Mouse (Mus musculus): ENCODE measurements around the gene Soat2. TPM values are rescaled to one million over a fixed set of nuclear protein-coding genes. Genes with fewer than 3 reads are reported as not detected.

Gene Soat2
- polyA plus RNA-seq, 1 experiment from 2014 or later, result 0.13 TPM

DNA sequence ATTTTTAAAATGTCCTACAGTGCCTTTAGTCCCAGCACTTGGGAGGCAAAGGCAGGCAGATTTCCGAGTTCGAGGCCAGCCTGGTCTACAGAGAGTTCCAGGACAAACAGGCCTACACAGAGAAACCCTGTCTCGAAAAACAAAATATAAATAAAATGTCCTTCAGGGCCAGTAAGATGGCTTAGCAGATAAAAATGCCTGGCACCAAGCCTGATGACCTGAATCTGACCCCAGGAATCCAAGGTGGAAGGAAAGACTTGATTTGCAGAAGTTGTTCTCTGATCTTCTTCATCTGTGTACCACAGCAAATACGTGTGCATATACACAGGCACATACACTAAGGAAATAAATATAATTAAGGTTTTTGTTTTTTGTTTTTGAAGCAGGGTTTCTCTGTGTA lies 45.0 kb downstream of the Soat2 start:
- ATAC-seq (no peak), DNase-seq (ENCODE audit: low read depth, low spot score) (no peak)
- POLR2A ChIA-PET, result no interaction called here
- H3K27me3 ChIP-seq, result no peaks in the 10 kb centered on the region
- no peak for TF ChIP-seq CTCF (IDR thresholded peaks at IDR 0.05)
- in situ Hi-C loops (cut with MboI; ENCODE audit: low pct_unique_long_range_greater_than_20kb), result no loop called here
- CTCF ChIA-PET, result no interaction called here

DNA sequence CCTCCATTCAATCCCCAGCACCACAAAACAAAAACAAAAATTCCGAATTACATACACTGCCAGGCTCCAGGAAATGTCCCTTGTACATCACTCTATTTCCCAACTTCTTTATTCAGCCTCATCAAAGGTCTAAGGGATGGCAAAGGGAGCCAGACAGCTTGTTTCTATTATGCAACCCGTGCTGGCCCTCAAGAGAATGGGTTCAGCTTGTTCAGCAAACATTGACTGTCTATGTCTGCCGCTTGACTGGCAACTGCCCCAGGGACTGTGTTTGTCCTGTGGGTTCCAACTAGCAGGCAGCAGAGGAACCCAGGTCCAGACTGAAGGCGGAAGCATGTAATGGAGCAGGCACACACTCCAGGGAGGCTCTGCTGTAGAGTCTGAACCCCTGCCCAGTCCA lies 48.5 kb downstream of the Soat2 start:
- ATAC-seq (no peak), DNase-seq (ENCODE audit: low read depth, low spot score) (no peak)
- POLR2A ChIA-PET, result interaction anchor here (0.6 kb wide), 1 partner anchor 13 kb away, joined by 3 read pairs; no protein-coding TSS in a partner anchor
- CTCF ChIA-PET, result interaction anchor here (1.3 kb wide), 1 partner anchor 26 kb away, joined by 3 read pairs; no protein-coding TSS in a partner anchor
- no peaks in the 10 kb centered on the region for H3K27me3 ChIP-seq
- in situ Hi-C loops (cut with MboI; ENCODE audit: low pct_unique_long_range_greater_than_20kb), result no loop called here
- TF ChIP-seq CTCF (IDR thresholded peaks at IDR 0.05), result no peak

DNA sequence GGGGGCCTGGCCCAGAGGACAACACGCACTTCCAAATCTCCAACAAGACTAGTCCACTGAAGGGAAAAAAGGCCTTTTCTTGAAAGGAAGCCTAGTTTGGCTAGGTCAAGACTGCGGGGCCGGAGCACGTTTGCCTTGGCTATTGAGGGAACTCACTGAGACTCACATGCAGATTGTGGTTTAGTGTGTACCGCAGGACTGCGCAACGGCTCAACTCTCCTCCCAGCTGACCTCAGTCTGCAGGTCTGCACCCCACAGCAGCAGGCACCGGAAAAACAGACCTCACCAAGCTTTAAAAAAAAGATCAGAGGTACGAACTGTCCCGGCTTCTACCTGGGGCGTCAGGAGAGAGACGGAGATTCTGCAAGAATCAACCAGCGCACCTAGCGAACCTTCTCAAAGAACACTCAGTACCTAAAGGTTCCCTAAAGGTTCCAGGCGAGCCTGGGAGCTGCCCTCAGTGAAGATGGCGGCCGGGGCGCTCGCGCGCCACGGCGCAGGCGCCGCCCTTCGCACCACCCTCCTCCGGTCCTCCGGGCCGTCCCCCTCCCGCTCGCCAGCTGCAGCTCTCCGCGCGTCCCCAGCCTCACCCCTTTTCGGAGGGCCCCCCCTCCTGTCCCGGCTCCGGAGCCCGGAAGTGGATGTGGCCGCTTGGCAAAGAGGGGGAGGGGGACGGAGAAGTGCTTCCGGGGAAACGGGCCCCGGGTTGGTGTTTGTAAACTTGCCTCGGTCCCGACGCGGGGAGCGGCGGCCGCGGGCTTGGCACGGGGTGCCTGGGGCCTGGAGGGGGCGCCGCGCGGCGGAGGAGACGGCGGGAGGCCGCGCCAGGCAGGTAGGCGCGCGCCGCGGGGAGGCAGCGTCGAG lies 52.9 kb downstream of the Soat2 start, which contains the start of gene Zfp740:
Gene Zfp740 (plus strand): TSS at position 279 of the 864 bp plus-strand sequence.
- no peak for TF ChIP-seq CTCF (IDR thresholded peaks at IDR 0.05)

DNA sequence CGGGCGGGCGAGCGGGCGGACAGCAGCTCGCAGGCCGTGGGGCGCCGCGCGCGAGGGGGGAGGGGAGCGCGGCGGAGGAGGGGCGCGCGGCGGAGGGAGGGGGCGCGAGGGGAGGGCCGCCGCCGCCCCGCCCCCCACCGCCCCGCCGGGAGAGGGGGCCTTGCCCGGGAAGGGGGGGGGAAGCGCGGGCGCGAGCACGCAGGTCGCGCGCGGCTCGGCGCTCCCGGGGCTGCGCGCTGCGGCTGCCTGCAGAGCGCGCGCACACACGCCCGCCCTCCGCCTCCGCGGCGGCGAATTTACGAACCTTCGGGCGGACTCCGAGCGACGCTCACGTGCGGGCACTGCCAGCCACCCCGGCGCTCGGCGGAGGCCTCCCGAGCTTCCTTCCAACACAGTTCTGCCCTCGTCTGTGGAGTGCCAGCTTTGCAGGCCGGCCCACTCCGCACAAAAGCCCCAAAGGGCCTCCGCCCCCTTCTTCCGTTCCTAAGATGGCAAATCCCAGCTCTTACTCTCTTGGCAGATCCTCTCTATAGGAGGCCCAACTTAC lies 53.6 kb downstream of the Soat2 start:
- H3K27me3 ChIP-seq, result no peaks in the 10 kb centered on the region
- in situ Hi-C loops (cut with MboI; ENCODE audit: low pct_unique_long_range_greater_than_20kb), result no loop called here
- POLR2A ChIA-PET, result interaction anchor here (0.8 to 2.1 kb wide), 6 partner anchors 11 to 55 kb away, joined by 3 to 14 read pairs (median 4); no protein-coding TSS in a partner anchor
- CTCF ChIA-PET, result interaction anchor here (1.1 to 11.5 kb wide), 4 partner anchors 21 to 42 kb away, joined by 3 to 59 read pairs (median 8); no protein-coding TSS in a partner anchor
- DNase-seq (ENCODE audit: low read depth, low spot score) (no peak), ATAC-seq (peak; percentile 58)
- TF ChIP-seq CTCF (IDR thresholded peaks at IDR 0.05), result no peak

More for the DNA sequence above, 52.9 kb downstream of the Soat2 start, which contains the start of gene Zfp740:
- in situ Hi-C loops (cut with MboI; ENCODE audit: low pct_unique_long_range_greater_than_20kb), result no loop called here
- ChIA-PET POLR2A (interaction anchor here (0.8 to 2.1 kb wide), 4 partner anchors 10 to 48 kb away, joined by 3 to 14 read pairs (median 4); no protein-coding TSS in a partner anchor), CTCF (interaction anchor here (2.6 to 11.5 kb wide), 2 partner anchors 22 to 26 kb away, joined by 9 to 59 read pairs; no protein-coding TSS in a partner anchor)
- DNase-seq (ENCODE audit: low read depth, low spot score) (peak; percentile 83), ATAC-seq (peak; percentile 52)
- no peaks in the 10 kb centered on the region for H3K27me3 ChIP-seq

DNA sequence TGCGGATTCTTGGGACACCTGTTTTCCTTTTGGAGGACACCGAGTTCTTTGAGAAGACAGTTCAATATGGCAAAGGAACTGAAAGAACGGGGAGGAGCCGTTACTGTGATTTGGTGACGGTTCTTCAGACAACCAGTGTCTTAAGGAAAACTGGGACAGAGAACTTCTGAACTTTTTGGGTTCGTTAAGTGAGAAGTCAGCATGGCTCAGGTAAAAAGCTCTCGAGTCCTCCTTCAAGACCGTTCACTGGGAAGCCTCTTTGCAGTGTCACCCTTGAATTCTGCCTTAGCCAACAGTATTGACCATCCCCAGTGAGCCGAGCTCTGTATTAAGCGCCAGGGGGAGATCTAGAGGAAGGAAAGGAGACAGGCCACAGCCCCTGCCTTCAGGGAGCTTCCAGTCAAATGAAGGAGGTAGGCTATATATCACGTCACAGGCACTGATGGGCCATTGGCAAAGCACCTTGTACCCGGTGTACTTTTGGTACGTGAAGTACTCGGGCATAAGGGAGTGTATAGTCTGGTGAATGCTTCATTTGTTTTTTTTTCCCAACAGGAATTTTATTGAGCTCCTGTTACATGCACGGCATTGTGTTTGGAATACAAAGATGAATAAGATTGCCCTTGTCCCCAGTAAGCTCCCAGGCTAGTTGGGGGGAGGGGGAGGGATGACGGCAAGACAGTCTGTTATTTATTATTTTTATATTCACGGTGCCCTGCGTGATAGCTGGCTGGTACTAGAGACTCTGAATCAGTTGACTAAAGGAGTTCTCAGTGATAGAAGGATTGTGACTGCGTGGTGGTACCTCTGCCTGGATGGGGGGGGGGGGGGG lies 54.6 kb downstream of the Soat2 start, which contains the start of gene Csad:
Gene Csad (minus strand): TSS at position 51 of the 832 bp plus-strand sequence.
- ChIA-PET CTCF (interaction anchor here (1.1 to 11.5 kb wide), 4 partner anchors 20 to 41 kb away, joined by 3 to 59 read pairs (median 8); no protein-coding TSS in a partner anchor), POLR2A (interaction anchor here (0.7 to 2.1 kb wide), 6 partner anchors 8 to 54 kb away, joined by 3 to 14 read pairs (median 4); no protein-coding TSS in a partner anchor)
- no peak for TF ChIP-seq CTCF (IDR thresholded peaks at IDR 0.05)
- in situ Hi-C loops (cut with MboI; ENCODE audit: low pct_unique_long_range_greater_than_20kb), result no loop called here
- no peaks in the 10 kb centered on the region for H3K27me3 ChIP-seq
- ATAC-seq (no peak), DNase-seq (ENCODE audit: low read depth, low spot score) (no peak)

DNA sequence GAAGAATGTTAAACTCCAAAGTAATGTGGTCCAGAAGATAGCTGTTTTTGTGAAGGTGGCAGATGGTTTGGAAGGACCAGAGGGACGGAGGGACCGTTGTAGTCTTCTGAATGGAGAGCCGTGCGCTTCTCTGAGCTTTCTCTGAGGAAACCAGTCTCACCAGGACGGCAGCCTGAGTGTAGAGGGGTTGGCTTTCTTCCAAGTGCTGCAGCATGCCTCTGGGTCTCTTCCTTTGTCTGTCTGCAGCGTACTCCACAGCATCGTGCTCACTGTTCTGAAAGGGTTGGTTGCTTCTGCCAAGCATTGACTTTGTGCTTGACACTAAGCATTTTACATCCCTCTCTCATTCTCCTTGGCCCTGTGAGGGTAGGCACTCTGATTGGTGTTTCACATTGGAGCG lies 55.5 kb downstream of the Soat2 start:
- in situ Hi-C loops (cut with MboI; ENCODE audit: low pct_unique_long_range_greater_than_20kb), result no loop called here
- ChIA-PET CTCF (interaction anchor here (1.0 to 11.5 kb wide), 4 partner anchors 11 to 28 kb away, joined by 3 to 59 read pairs (median 8); no protein-coding TSS in a partner anchor), POLR2A (no interaction called here)
- no peak for DNase-seq (ENCODE audit: low read depth, low spot score)
- ATAC-seq, result no peak
- no peak for TF ChIP-seq CTCF (IDR thresholded peaks at IDR 0.05)
- H3K27me3 ChIP-seq, result no peaks in the 10 kb centered on the region

DNA sequence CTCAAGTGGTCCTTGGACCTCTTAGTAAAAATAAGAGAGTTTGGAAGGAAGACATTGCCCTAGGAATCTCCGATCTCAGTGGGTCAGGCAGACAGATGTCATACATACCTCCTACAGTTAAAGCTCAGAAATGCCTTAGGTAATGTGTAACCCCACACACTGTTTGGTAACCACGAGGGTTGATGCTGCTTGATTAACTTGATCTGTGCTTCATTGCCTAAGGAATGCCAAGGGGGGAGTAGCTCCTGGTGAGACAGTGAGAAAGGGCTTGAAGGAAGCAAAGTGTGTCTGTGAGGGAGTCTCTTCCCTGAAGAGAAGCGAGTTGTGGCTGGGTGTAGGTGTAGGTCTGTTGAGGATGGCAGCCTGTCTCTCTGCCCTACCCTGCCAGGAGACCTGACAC lies 57.0 kb downstream of the Soat2 start:
- CTCF ChIA-PET, result interaction anchor here (0.9 to 11.5 kb wide), 5 partner anchors 15 to 40 kb away, joined by 3 to 59 read pairs (median 3); no protein-coding TSS in a partner anchor
- ATAC-seq, result peak; percentile 59
- no peaks in the 10 kb centered on the region for H3K27me3 ChIP-seq
- POLR2A ChIA-PET, result interaction anchor here (0.9 to 1.1 kb wide), 3 partner anchors 14 to 96 kb away, joined by 4 to 5 read pairs (median 4); no protein-coding TSS in a partner anchor
- in situ Hi-C loops (cut with MboI; ENCODE audit: low pct_unique_long_range_greater_than_20kb), result no loop called here
- DNase-seq (ENCODE audit: low read depth, low spot score), result no peak
- TF ChIP-seq CTCF (IDR thresholded peaks at IDR 0.05), result no peak

DNA sequence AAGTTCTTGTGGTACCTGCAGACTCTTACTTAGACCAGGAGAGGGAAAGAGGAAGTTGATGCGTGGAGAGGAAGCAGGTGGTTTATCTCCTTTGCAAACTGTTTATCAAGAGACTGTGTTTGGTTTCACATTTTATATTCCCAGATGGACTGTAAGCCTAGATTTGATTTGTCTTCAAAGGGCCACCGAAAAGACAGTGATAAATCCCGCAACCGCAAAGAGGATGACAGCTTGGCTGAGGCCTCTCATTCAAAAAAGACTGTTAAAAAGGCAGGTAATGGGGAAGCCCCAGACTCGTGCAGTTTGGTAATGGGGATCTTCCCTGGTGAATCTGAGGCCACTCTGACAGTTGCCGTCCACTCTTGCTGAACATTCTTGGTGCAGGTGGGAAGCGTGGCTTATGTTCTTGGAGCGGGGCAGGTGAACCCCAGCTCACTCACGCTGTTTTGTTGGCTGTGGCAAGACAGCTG lies 57.8 kb downstream of the Soat2 start:
- TF ChIP-seq CTCF (IDR thresholded peaks at IDR 0.05), result no peak
- POLR2A ChIA-PET, result interaction anchor here (0.9 kb wide), 1 partner anchor 96 kb away, joined by 4 read pairs; no protein-coding TSS in a partner anchor
- no peaks in the 10 kb centered on the region for H3K27me3 ChIP-seq
- ATAC-seq (no peak), DNase-seq (ENCODE audit: low read depth, low spot score) (no peak)
- in situ Hi-C loops (cut with MboI; ENCODE audit: low pct_unique_long_range_greater_than_20kb), result no loop called here
- CTCF ChIA-PET, result interaction anchor here (11.5 kb wide), 1 partner anchor 17 kb away, joined by 59 read pairs; no protein-coding TSS in a partner anchor

DNA sequence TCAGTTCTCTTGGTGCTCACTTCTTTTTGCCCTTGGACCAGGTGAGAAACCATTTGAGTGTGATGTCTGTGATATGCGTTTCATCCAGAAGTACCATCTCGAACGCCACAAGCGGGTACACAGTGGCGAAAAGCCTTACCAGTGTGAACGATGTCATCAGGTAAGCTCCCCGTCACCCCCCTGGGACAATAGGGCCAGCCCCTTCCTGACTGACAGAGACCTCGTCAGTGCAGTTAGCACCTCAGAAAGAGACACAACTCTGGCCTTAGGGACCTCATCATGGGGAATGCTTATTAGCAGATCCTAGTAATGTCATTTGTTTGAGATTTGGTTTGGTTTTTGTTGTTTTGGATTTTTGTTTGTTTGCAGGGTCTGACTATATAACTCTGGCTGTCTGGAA lies 58.8 kb downstream of the Soat2 start:
- in situ Hi-C loops (cut with MboI; ENCODE audit: low pct_unique_long_range_greater_than_20kb), result no loop called here
- no peak for TF ChIP-seq CTCF (IDR thresholded peaks at IDR 0.05)
- no peaks in the 10 kb centered on the region for H3K27me3 ChIP-seq
- CTCF ChIA-PET, result interaction anchor here (1.3 to 11.5 kb wide), 2 partner anchors 16 to 64 kb away, joined by 3 to 59 read pairs; no protein-coding TSS in a partner anchor
- DNase-seq (ENCODE audit: low read depth, low spot score) (no peak), ATAC-seq (no peak)
- POLR2A ChIA-PET, result no interaction called here
